Mouse (Mus musculus): Measurements from ENCODE around the gene Ikzf3.

Ikzf3 gene

GRCm38 (mm10) chr11:98470795-98471194, 75.0 kb downstream of the Ikzf3 start:
- no peak for DNase-seq

DNA sequence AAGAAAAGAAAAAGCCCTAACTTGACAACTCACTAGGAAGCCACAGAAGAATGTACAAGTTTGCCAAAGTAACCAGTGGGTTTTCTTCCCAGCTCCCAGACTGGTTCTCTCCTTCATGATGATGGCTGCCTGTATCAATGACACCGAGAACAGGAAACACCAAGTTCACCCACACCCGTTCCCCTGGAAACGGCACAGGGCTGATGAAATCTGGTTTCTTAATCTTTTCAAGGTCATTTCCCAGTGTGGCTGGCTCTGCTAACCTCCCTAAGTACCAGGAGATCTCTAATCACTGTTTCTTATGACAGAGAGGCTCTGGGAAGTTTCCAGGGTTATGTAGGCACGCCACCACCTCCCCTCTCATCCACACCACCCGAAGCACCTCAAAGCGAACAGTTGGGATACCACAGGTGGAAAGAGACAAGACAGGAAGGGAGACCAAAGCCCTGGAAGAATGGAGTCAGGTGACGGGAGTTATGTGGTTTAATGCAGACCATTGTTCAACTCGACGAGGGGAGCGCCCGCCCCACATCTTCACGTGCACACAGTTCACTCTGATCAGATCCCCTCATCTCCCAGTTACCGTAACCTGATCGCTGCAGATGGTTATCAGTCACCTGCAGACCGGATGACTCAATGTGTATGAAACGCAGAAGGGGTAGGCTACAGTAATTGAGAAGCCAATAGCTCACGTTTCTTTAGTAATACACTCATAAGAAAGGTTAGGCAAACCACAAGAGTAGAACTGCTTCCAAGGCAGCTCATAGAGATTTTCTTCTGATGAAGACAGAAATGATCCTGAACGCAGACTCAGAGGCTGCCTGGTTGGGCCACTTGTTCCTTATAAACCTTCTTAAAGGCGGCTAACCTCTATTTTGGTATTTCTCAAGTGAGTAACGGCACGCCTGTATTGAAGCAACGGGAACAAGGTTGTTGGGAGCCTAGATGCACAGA, 75.8 kb downstream of the Ikzf3 start:
- no peak for DNase-seq

DNA sequence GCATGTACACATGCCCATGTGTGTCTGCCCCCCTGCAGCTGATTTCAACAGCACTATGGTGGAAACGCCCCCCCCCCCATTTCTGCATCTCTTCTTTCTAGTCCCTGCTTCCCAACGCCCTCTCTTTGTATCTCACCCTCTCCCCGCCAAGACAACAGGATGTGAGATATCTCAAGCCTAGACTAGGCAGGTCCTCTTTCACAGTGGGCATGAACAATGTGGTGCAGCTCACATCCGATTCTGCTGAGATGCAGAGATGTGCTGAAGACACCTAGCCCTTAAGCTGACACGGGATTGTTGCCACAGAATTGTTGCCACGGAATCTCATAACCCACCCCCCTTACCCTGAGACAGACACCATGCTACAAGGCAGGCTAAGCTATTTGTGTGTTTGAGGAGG, 81.3 kb downstream of the Ikzf3 start:
- no peak for DNase-seq

GRCm38 (mm10) chr11:98463911-98464310, 81.9 kb downstream of the Ikzf3 start:
- DNase-seq = no peak

DNA sequence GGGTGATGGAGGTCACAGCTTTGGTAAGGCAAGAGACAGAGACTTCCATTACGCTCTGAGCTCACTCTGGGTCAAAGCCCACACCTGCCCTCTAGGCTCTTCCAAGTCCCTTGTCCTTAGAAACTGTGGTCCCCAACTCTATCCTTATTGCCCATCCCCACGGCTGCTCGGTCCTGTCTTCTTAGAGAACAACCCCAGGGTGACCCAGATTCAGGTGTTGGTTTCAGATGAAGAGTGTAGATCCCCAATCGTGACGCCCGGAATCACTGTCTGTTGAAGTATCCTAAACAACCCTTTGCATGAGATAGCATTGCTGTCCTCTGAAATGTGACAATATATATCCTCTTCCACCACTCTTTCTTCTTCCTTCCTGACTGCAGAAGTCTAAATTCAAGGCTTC, 83.6 kb downstream of the Ikzf3 start:
- no peak for DNase-seq

DNA sequence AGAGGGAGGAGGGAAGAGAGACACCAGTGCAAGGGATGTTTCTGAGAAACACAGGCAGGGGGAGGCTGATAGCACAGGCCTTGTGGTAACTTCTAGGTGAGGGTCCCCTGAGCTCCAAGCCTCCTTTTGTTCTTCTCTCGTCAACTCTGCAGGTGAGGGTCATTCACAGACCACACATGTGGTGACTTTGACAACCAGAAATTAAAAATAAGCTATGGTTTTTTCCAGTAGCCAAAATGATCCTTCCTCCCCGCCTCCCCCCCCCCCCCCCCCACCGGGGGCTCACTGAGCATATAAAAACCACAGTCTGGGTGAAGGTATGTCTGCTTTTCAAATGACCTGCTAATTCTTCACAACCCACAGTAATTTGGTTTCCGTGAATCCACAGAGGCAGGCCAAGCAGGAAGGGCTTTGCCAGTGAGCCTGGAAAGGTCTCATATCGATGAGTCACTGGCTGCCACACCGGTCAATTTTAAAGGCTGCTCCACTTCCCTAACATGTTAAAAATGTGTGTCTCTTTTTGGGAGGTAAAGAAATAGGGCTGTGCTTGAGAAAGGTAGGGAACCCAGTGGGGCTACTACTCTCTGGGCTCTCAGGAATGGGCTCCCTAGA, 84.6 kb downstream of the Ikzf3 start:
- DNase-seq = no peak

- DNase-seq = no peak
Observed at GRCm38 (mm10) chr11:98459860-98460259, 86.0 kb downstream of the Ikzf3 start.

GRCm38 (mm10) chr11:98459071-98459741, 86.6 kb downstream of the Ikzf3 start:
- DNase-seq = no peak

GRCm38 (mm10) chr11:98458121-98458990, 87.5 kb downstream of the Ikzf3 start:
- DNase-seq = no peak

DNA sequence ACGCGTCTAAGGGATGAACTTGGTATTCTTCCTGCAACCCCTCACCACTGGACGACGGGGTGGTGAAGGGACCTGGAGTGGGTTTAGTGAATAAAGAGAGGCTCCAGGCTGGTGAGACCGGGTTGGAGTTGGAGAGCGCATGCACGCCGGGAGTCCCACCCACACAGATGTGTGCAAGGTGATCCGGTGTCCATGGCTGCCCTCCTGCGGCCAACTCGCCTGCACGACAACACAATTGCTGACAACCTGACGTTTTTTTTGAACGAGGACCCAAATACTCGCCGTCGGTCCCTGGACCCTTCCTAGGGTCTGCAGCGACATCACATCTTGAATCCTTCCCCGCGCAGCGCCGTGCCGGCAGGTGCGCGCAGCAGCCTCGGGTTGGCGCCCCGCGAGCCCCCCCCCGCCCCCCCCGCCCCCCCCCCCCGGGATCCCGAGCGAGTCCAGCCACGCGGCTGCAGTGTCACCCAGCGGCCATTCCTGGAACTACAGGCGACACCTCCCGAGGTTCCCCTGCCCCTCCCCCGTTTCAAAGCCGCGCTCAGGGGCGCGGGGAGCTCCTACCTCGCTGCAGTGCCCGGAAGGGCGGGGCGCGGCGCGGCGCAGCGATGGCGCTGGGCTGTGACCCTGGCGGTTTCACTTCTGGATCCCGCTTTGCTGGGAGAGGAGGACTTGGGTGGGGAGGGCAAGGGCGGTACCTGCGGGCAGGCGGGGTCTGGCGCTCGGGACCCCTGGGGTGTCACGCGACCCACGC, 88.3 kb downstream of the Ikzf3 start:
- DNase-seq = peak; percentile 91

- no peak for DNase-seq
Observed at GRCm38 (mm10) chr11:98456945-98457344, 88.9 kb downstream of the Ikzf3 start.

DNA sequence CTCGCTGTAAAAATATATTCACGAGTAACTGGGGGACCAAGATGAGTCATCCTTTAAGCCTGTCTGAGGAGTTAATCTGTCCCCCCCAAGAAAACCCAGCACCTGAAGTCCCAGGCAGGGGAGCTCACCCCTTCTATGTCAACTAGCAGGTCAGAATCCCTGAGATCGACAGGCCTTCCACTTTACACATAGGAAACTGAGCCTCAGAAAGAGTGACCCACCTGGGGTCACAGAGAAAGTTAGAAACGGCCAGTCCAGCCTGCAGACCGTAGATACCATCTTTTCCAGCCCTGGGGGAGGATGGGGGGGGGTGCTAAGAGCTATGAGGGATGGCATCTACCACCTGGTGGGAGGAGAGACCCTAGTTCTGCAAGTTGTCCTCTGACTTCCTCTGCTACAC, 89.3 kb downstream of the Ikzf3 start:
- no peak for DNase-seq

DNA sequence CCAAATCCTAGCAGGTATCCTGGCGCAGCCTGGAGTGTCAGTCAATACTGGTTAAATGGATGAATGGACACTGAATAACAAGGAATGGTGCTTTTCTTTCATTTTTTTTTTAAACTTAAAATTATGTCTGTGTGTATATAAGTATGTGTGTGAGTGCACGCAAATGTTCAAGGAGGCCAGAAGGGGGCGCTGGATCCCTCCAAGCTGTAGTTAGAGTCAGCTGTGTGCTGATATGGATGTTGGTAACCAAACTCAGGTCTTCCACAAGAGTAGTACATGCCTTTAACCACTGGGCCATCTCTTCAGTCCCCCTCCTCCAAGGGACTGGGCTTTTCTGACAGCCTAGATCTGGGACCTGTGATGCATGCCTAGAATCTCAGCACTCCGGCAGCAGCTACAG, 90.3 kb downstream of the Ikzf3 start:
- no peak for DNase-seq

GRCm38 (mm10) chr11:98449921-98450771, 95.7 kb downstream of the Ikzf3 start:
- no peak for DNase-seq

DNA sequence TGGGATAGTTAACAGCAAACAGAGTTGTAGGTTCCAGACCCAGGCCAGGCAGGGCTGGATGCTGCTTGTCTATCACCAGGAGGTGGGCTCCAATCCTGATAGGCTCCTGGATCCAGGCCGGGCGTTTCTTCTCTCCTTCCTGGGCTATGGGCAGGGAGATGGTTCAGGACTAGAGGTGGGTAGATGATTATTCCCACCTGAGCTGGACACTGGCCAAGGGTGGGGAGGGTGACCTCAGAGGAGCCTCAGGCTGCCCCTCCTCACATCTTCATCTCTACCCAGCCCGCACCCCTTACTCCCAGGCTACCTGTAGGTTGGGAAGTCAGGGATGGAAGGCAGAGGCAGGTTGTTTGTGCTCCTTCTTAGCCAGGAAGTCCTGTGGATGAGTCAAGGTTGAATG, 96.4 kb downstream of the Ikzf3 start:
- DNase-seq = no peak

GRCm38 (mm10) chr11:98448191-98448790, 97.5 kb downstream of the Ikzf3 start:
- no peak for DNase-seq

- no peak for DNase-seq
Observed at GRCm38 (mm10) chr11:98447475-98447834, 98.4 kb downstream of the Ikzf3 start.

DNA sequence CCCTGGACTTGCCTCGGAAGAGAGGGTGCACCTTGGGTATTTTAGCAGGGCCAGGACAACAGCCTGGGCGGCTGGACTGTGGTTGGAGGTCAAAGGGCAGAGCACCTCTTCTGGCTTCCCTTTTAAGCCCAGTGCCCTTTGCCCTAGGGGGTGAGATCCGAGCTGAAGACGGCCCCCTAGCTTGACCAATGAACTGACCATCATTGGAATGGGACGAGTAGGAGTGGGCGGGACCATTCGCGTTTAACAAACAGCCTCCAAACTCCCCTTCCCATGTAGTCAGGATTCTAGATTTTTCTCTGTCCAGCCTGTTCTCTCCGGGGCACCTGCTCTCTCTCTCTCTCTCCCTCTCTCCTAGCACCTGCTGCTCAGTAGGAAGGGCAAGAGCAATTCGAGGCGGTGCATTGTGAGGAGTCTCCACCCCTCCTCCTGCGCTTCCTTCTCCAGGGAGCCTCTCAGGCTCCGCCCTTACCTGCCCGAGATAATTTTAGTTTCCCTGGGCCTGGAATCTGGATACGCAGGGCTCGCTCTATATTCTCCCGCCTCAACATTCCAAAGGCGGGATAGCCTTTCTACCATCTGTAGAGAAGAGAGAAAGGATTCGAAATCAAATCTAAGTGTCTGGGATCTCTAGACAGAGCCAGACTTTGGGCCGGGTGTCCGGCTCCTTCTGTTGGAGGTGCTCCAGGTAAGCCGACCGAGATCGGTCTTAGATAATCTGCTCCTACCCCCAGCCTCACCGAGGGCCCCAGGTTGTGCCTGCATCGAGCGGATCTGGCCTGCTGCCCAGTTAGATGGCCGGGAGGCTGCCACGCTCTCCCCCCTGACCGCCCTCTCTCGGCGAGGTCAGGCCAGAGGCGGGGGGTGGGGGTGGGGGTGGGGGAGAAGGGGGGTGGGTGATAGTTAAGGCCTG, 99.0 kb downstream of the Ikzf3 start:
- DNase-seq = peak; percentile 71

GRCm38 (mm10) chr11:98446213-98446561, 99.6 kb downstream of the Ikzf3 start, which contains the start of gene Grb7:
Gene Grb7, plus strand, starts transcription at chr11:98446394.
- DNase-seq = no peak

DNA sequence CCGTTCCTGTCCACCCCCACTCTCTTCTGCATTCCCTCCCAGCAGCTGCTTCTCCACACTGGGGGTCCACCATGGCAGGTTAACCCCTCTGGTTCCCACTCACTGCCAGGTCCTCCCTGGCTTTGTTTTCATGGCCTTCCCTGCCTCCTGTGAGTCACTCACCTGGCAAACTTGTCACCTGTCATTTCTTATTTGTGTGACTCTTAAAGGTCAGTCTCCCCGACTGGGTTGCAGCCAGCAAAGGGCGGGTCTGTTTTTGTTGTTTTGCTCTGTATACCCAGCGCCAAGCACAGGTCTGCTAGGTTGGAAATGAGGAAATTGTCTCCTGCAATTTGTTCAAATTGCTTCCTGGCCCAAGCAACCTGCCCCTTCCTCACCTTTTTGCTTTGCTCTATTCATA, 100.2 kb downstream of the Ikzf3 start:
- DNase-seq = no peak
